ENCODE assay signal across 15 mouse cellular contexts in the genomic region with DNA sequence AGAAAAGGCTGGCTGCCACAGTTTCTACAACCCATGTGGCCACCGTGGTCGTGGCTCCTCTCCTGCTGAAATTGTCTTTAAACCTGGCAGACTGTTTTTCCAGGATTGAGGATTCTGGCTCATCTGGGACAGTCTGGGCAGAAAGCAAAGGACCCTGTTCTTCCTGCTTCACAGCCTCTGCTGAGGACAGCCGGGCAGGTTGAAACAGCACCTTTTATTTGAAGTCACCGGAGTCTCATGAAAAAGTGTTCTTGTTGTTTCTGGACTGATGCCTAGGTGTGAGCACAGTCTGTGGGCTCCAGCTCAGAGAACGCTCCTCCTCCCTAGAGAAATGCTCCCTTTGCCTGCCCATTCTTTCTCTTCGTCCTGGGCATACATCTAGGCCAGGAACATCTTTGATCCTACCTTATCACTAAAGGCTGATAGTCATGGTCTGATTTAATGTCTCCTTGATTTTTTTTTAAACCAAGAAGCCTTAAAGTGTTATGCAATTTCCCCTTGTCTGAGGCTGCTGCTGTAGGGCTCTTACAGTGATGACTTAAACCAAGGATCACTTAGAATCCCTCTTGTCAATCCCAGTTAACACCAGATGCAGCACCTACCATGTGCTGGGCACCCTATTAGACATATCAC.
DNase-seq lines count a peak whose midpoint lies in the region; ATAC-seq lines count a peak whose summit lies in the region.
"Had no signal": no experiment of that assay in that cellular context is flagged by ENCODE, and none has a peak within 500 bp of the region (broad histone marks: within the 10 kb centered on the region; RNA-seq: fewer than 3 reads in every experiment).

No protein-coding gene starts in this region.

- H3K36me3 ChIP-seq in lung, embryonic 16.5 days (ENCODE audit: control insufficient read depth, insufficient read depth, low read length), result no peaks in the 10 kb centered on the region
- no peaks in the 10 kb centered on the region for H3K36me3 ChIP-seq in heart, embryonic 12.5 days
- H3K36me3 ChIP-seq in stomach, embryonic 16.5 days (ENCODE audit: control insufficient read depth, insufficient read depth, low read length), result no peaks in the 10 kb centered on the region
- H3K36me3 ChIP-seq: forebrain, embryonic 10.5 days; intestine, embryonic 15.5 days; midbrain, embryonic 10.5 days; neural tube, embryonic 12.5 days had no signal

- intact Hi-C loops in heart, postnatal 14 days (cut with DNase I), result loop anchor here (5.0 kb wide), 1 partner anchor 164 kb away; no protein-coding TSS in a partner anchor
- intact Hi-C loops in gastrocnemius, postnatal 36 days (cut with DNase I), result no loop called here

- DNase-seq in heart, adult 11 months, result peak; percentile 93
- DNase-seq in heart, postnatal 14 days, result no peak
- DNase-seq in lung, postnatal 14 days, result no peak
- DNase-seq in gastrocnemius, postnatal 36 days, result no peak
- DNase-seq: cerebellum, postnatal 36 days; thymus, adult 2 months had no signal

- no peak overlapping the region for H3K9ac ChIP-seq in lung, embryonic 16.5 days (ENCODE audit: low read length)
- no peak overlapping the region for H3K9ac ChIP-seq in heart, embryonic 12.5 days
- H3K9ac ChIP-seq in stomach, embryonic 16.5 days (ENCODE audit: low read length), result no peak overlapping the region
- H3K9ac ChIP-seq: intestine, embryonic 15.5 days; neural tube, embryonic 12.5 days had no signal

- no peaks in the 10 kb centered on the region for H3K9me3 ChIP-seq in lung, embryonic 16.5 days (ENCODE audit: control insufficient read depth, low read length)
- peaks cover 3% of the 10 kb centered on the region; the same call in 1 of the 2 replicates for H3K9me3 ChIP-seq in heart, embryonic 12.5 days (replicated peaks)
- H3K9me3 ChIP-seq in stomach, embryonic 16.5 days (replicated peaks; ENCODE audit: control insufficient read depth, low read length), result no peaks in the 10 kb centered on the region
- H3K9me3 ChIP-seq: forebrain, embryonic 10.5 days; intestine, embryonic 15.5 days; midbrain, embryonic 10.5 days; neural tube, embryonic 12.5 days had no signal

- WGBS in lung, embryonic 16.5 days, result 49% methylated on average over 6 of the region's 6 CpGs
- 49% methylated on average over 6 of the region's 6 CpGs for WGBS in heart, embryonic 12.5 days
- 70% methylated on average over 6 of the region's 6 CpGs for WGBS in stomach, embryonic 16.5 days

- H3K27me3 ChIP-seq in lung, embryonic 16.5 days (ENCODE audit: control insufficient read depth, insufficient read depth, low read depth, low read length), result no peaks in the 10 kb centered on the region
- H3K27me3 ChIP-seq in heart, embryonic 12.5 days (replicated peaks), result no peaks in the 10 kb centered on the region
- no peaks in the 10 kb centered on the region for H3K27me3 ChIP-seq in stomach, embryonic 16.5 days (ENCODE audit: control insufficient read depth, insufficient read depth, low read length)
- H3K27me3 ChIP-seq: CH12.LX; intestine, embryonic 15.5 days; neural tube, embryonic 12.5 days had no signal

- no peak overlapping the region for H3K4me2 ChIP-seq in lung, embryonic 16.5 days (ENCODE audit: low read depth, low read length)
- no peak overlapping the region for H3K4me2 ChIP-seq in heart, embryonic 12.5 days
- no peak overlapping the region for H3K4me2 ChIP-seq in stomach, embryonic 16.5 days (ENCODE audit: low read depth, low read length)
- H3K4me2 ChIP-seq: intestine, embryonic 15.5 days; neural tube, embryonic 12.5 days had no signal

- peak overlapping the region; percentile 47 for H3K27ac ChIP-seq in lung, embryonic 16.5 days (ENCODE audit: low read length)
- H3K27ac ChIP-seq in heart, embryonic 12.5 days (ENCODE audit: poor library complexity, severe bottlenecking), result peak overlapping the region; percentile 45; the same call in 1 of the 2 replicates
- peak overlapping the region; percentile 91 for H3K27ac ChIP-seq in stomach, embryonic 16.5 days (ENCODE audit: low read length)
- H3K27ac ChIP-seq: forebrain, embryonic 10.5 days; intestine, embryonic 15.5 days; midbrain, embryonic 10.5 days; neural tube, embryonic 12.5 days had no signal

- H3K4me1 ChIP-seq in lung, embryonic 16.5 days (replicated peaks; ENCODE audit: control insufficient read depth, insufficient read depth, low read length), result peaks cover 2% of the 10 kb centered on the region; the same call in 1 of the 2 replicates
- peaks cover 44% of the 10 kb centered on the region for H3K4me1 ChIP-seq in heart, embryonic 12.5 days (replicated peaks)
- H3K4me1 ChIP-seq in stomach, embryonic 16.5 days (ENCODE audit: control insufficient read depth, insufficient read depth, low read length), result peaks cover 4% of the 10 kb centered on the region; the same call in 1 of the 2 replicates
- H3K4me1 ChIP-seq: forebrain, embryonic 10.5 days; intestine, embryonic 15.5 days; midbrain, embryonic 10.5 days; neural tube, embryonic 12.5 days had no signal

- peak; percentile 59; the same call in 1 of the 2 replicates for ATAC-seq in lung, embryonic 16.5 days (ENCODE audit: low read depth)
- ATAC-seq in heart, embryonic 12.5 days (ENCODE audit: insufficient number of reproducible peaks, low FRiP score), result 0 out of 2 replicates have a peak, but pooled peaks have one; percentile 22
- no peak for ATAC-seq in stomach, embryonic 16.5 days (ENCODE audit: insufficient read depth, low FRiP score)
- no peak for ATAC-seq in erythroid progenitor cell, adult 5-6 weeks (replicated peaks; ENCODE audit: low FRiP score, poor library complexity, severe bottlenecking)
- ATAC-seq: intestine, embryonic 15.5 days had no signal

- H3K4me3 ChIP-seq in lung, embryonic 16.5 days (ENCODE audit: low read length), result no peak overlapping the region
- H3K4me3 ChIP-seq in heart, embryonic 12.5 days, result no peak overlapping the region
- H3K4me3 ChIP-seq in stomach, embryonic 16.5 days (replicated peaks; ENCODE audit: low read length), result no peak overlapping the region
- H3K4me3 ChIP-seq: forebrain, embryonic 10.5 days; intestine, embryonic 15.5 days; midbrain, embryonic 10.5 days; neural tube, embryonic 12.5 days had no signal

Comparison
In these comparisons a context has a peak if more than half of its experiments do, and no peak if none do; other contexts are left out.
1. ATAC-seq: peak in lung, embryonic 16.5 days (single experiment) and heart, embryonic 12.5 days (single experiment); none in stomach, embryonic 16.5 days (single experiment) and erythroid progenitor cell, adult 5-6 weeks (single experiment).
2. Peak in every context shown above with its lines, with median percentiles within 50 percentile points of each other: H3K27ac ChIP-seq.